Mouse (Mus musculus): ENCODE measurements around the gene Fndc11. TPM values are rescaled to one million over a fixed set of nuclear protein-coding genes. Genes with fewer than 3 reads are reported as not detected.

The Fndc11 gene
- total and polyA plus RNA-seq, 3 experiments = 0.59 TPM; not detected in 2

DNA sequence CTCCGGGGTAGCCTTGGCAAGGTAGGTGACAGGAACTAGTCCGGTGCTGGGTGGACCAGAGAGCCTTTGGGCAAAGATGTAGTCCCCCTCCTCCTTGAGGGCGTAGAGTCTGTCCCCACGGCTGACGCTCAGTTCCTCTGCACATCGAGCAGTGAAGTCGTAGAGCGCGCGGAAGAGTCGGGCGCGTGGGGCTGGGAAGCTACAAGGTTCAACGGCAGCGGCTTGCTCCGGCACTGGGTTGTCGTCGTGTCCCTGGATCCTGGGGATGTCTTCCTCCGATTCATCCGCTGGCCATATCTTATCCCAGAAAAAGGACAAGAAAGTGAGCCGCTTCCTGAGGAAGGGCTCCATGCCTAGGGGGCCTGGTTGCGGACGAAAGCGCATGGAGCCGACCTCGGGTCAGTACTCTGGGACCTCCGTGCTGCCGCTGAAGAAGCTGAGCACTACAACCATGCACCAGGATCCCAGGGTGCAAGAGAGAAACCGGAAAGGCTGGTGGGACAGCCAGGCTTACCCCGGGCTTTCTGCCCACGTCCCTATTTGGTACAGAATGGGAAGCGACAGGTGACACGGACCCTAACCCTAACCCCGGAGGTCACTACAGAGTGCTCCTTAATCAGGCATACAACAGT, 7.3 kb upstream of the Fndc11 start:
- TF ChIP-seq EP300 (IDR thresholded peaks at IDR 0.05; ENCODE audit: low read length) = no peak
- no peak for TF ChIP-seq ZNF384 (IDR thresholded peaks at IDR 0.05; ENCODE audit: low read depth, low read length)
- no peak for TF ChIP-seq ZMIZ1 (IDR thresholded peaks at IDR 0.05; ENCODE audit: low read depth, low read length)
- TF ChIP-seq CHD2 (IDR thresholded peaks at IDR 0.05; ENCODE audit: low read length) = no peak
- TF ChIP-seq ELF1 (IDR thresholded peaks at IDR 0.05; ENCODE audit: low read depth, low read length) = no peak
- no peak for TF ChIP-seq ZKSCAN1 (IDR thresholded peaks at IDR 0.05; ENCODE audit: borderline replicate concordance, low read depth, low read length)
- no peak for TF ChIP-seq UBTF (IDR thresholded peaks at IDR 0.05; ENCODE audit: low read depth, low read length)
- TF ChIP-seq PAX5 (IDR thresholded peaks at IDR 0.05; ENCODE audit: low read length) = no peak
- TF ChIP-seq RAD21 (IDR thresholded peaks at IDR 0.05; ENCODE audit: low read depth, low read length) = no peak
- no peaks in the 10 kb centered on the region for H3K79me2 ChIP-seq (replicated peaks; ENCODE audit: control insufficient read depth, extremely low read depth, insufficient read depth, poor library complexity, severe bottlenecking)
- dilution Hi-C loops (cut with MboI; ENCODE audit: extremely low pct_ligation_motif_present, extremely low pct_unique_long_range_greater_than_20kb, low sequenced_read_pairs) (no loop called here), in situ Hi-C loops (cut with MboI; ENCODE audit: low pct_ligation_motif_present, low pct_unique_long_range_greater_than_20kb, low sequenced_read_pairs) (no loop called here)
- H3K9ac ChIP-seq (ENCODE audit: insufficient read depth, low read depth) = no peak overlapping the region
- H3K27me3 ChIP-seq (replicated peaks) = no peaks in the 10 kb centered on the region
- H3K27ac ChIP-seq (ENCODE audit: insufficient read depth, low read depth) = no peak overlapping the region
- no peak for DNase-seq (ENCODE audit: extremely low read depth)
- H3K4me3 ChIP-seq (replicated peaks in 1 of 3; ENCODE audit: low read depth in 2 of 3, low read length in 2 of 3, poor library complexity in 1 of 3) = no peak overlapping the region
- no peaks in the 10 kb centered on the region for H3K9me3 ChIP-seq (replicated peaks; ENCODE audit: low read length)
- H3K36me3 ChIP-seq (replicated peaks in 1 of 2; ENCODE audit: control insufficient read depth in 1 of 2, insufficient read depth in 1 of 2, low read length in 1 of 2) = no peaks in the 10 kb centered on the region
- H3K4me2 ChIP-seq (ENCODE audit: insufficient read depth, low read depth, poor library complexity, severe bottlenecking) = no peak overlapping the region
- H3K4me1 ChIP-seq (ENCODE audit: control insufficient read depth in 1 of 2, insufficient read depth in 2 of 2) = peaks cover 0 to 8% of the 10 kb centered on the region in 2 experiments; a peak in 2 of 4 replicates

- Histone ChIP-seq H3K4me3 (replicated peaks in 1 of 3; ENCODE audit: low read depth in 2 of 3, low read length in 2 of 3, poor library complexity in 1 of 3) (no peak within 1 kb of the TSS), H3K9ac (ENCODE audit: insufficient read depth, low read depth) (no peak within 1 kb of the TSS), H3K4me2 (ENCODE audit: insufficient read depth, low read depth, poor library complexity, severe bottlenecking) (no peak within 1 kb of the TSS), H3K36me3 (replicated peaks in 1 of 2; ENCODE audit: control insufficient read depth in 1 of 2, insufficient read depth in 1 of 2, low read length in 1 of 2) (no peaks in the 10 kb centered on the region), H3K27ac (ENCODE audit: insufficient read depth, low read depth) (no peak within 1 kb of the TSS), H3K4me1 (ENCODE audit: control insufficient read depth in 1 of 2, insufficient read depth in 2 of 2) (peaks cover 0 to 8% of the 10 kb centered on the region in 2 experiments; a peak in 2 of 4 replicates), H3K9me3 (replicated peaks; ENCODE audit: low read length) (no peaks in the 10 kb centered on the region), H3K27me3 (replicated peaks) (no peaks in the 10 kb centered on the region), H3K79me2 (replicated peaks; ENCODE audit: control insufficient read depth, extremely low read depth, insufficient read depth, poor library complexity, severe bottlenecking) (no peaks in the 10 kb centered on the region)
- TF ChIP-seq MEF2A (IDR thresholded peaks at IDR 0.05; ENCODE audit: borderline replicate concordance, low read depth, low read length) (no peak), UBTF (IDR thresholded peaks at IDR 0.05; ENCODE audit: low read depth, low read length) (no peak), ZC3H11A (IDR thresholded peaks at IDR 0.05; ENCODE audit: low read depth, low read length) (no peak), SMC3 (IDR thresholded peaks at IDR 0.05; ENCODE audit: low read depth, low read length) (no peak), CHD1 (IDR thresholded peaks at IDR 0.05; ENCODE audit: low read depth, low read length) (no peak), MYC (IDR thresholded peaks at IDR 0.05; ENCODE audit: low read depth, low read length) (no peak), PAX5 (IDR thresholded peaks at IDR 0.05; ENCODE audit: low read length) (no peak), RAD21 (IDR thresholded peaks at IDR 0.05; ENCODE audit: low read depth, low read length) (no peak), CHD2 (IDR thresholded peaks at IDR 0.05; ENCODE audit: low read length) (no peak)
- dilution Hi-C loops (cut with MboI; ENCODE audit: extremely low pct_ligation_motif_present, extremely low pct_unique_long_range_greater_than_20kb, low sequenced_read_pairs) = no loop called here
- no peak for DNase-seq (ENCODE audit: extremely low read depth)
- in situ Hi-C loops (cut with MboI; ENCODE audit: low pct_ligation_motif_present, low pct_unique_long_range_greater_than_20kb, low sequenced_read_pairs) = no loop called here
Observed at GRCm38 (mm10) chr2:181213021-181213445, 6.8 kb upstream of the Fndc11 start, which contains the start of gene Srms. Gene Srms, minus strand, starts transcription at chr2:181213185.
